Mouse (Mus musculus) heart, adult 2 months (tissue): ENCODE measurements around the gene 5730596B20Rik. TPM values are rescaled to one million over a fixed set of nuclear protein-coding genes. Genes with fewer than 3 reads are reported as not detected.

Experiments used
- DNase-seq, 2 experiments: peaks; one replicate each; pipeline ENCODE4 v3.0.0; 2021
- H3K27ac ChIP-seq: fragments of 200-600 bp; 2 replicates; pipeline ENCODE4 v1.8.1; 2022
- H3K27me3 ChIP-seq: fragments of 200-500 bp; 2 replicates; pipeline ENCODE4 v1.6.1; 2012; ENCODE audit warnings: mild to moderate bottlenecking, low read length, inconsistent platforms, mixed read lengths; ENCODE audit not compliant: control insufficient read depth, insufficient read depth
- H3K36me3 ChIP-seq: fragments of 200-500 bp; 2 replicates; pipeline ENCODE4 v1.6.1; 2012; ENCODE audit warnings: low read length, inconsistent platforms; ENCODE audit not compliant: control insufficient read depth, insufficient read depth
- H3K4me1 ChIP-seq: fragments of 200-500 bp; 2 replicates; pipeline ENCODE4 v1.6.1; 2011; ENCODE audit warnings: low read length; ENCODE audit not compliant: control insufficient read depth, insufficient read depth
- H3K4me3 ChIP-seq: fragments of 200-600 bp; 2 replicates; pipeline ENCODE4 v1.8.1; 2022
- H3K79me2 ChIP-seq: fragments of 200-500 bp; replicated peaks from 2 replicates; pipeline ENCODE4 v1.6.1; 2012; ENCODE audit warnings: mild to moderate bottlenecking, inconsistent platforms, low read length, moderate library complexity, mixed read lengths; ENCODE audit not compliant: control insufficient read depth, insufficient read depth
- H3K9ac ChIP-seq: fragments of 200-500 bp; 2 replicates; pipeline ENCODE4 v1.6.1; 2012; ENCODE audit warnings: low read depth, mild to moderate bottlenecking, control low read depth, inconsistent platforms, low read length, mixed read lengths
- CTCF ChIP-seq: fragments of 200-600 bp; IDR thresholded peaks from 2 replicates; pipeline ENCODE4 v1.8.1; 2022; ENCODE audit warnings: antibody characterized with exemption, mild to moderate bottlenecking, moderate library complexity
- EP300 ChIP-seq: fragments of 200-500 bp; IDR thresholded peaks from 2 replicates; pipeline ENCODE4 v1.6.1; 2011; ENCODE audit warnings: low read depth, low read length, control low read depth; ENCODE audit not compliant: insufficient read depth
- POLR2A ChIP-seq: fragments of 200-500 bp; IDR thresholded peaks from 2 replicates; pipeline ENCODE4 v1.6.1; 2011; ENCODE audit warnings: mild to moderate bottlenecking, low read depth, low read length, control low read depth; ENCODE audit not compliant: insufficient read depth
- WGBS: fragments of 180-500 bp; shearing (Covaris S2); methylation state at CpG from one replicate; pipeline ENCODE4 v1.1.7; 2018; 5-methylcytosine and 5-hydroxymethylcytosine counted together
- intact Hi-C: fragments of 180-260 bp; cut with DNase I; formaldehyde crosslinking; loops from one replicate; pipeline ENCODE4 v1.15.1; 2025
- polyA plus RNA-seq: library from polyadenylated mRNA; depleted of rRNA; stranded (reverse); fragments of >200 nt; gene quantifications from 2 replicates; pipeline ENCODE4 v1.2.3, GENCODE M21; 2012
- total RNA-seq, 2 experiments: library from RNA; stranded (reverse); gene quantifications; 2 replicates each; pipeline ENCODE4 v1.2.3; 2021

Gene 5730596B20Rik
- total and polyA plus RNA-seq, 3 experiments: not detected

DNA sequence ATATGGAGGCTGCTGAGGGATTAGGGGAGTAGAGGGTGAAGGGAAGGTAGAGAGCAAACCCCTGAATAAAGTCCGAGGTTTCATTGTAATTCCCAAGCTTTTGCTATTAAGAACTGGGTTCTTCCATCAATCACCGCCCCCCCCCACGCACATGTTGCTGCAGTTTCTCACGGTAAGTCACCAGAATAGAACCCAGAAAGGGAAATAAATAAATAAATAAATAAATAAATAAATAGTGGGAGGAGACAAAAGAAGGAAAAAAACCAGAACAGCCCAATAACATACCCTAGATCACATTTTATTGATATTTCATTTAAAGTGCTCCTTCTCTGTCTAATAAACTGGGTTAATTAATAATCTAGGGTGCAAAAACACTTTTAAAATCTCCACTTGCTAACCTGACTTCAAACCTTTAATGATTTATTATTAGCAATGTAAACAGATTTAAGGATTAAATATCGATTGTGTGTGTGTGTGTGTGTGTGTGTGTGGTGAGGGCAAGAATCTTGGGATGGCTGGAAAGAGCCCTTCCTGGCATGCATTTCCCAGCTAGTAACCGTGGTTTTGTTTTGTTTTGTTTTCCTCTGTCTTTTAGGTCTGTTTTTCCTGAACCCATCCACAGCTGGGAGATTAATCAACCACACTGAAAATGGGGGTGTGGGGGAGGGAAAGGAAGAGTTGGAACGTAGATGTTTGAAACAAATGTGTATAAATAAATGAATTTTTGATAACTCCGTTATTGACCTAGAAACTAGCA, 15.8 kb upstream of the 5730596B20Rik start:
- peak overlapping the region; percentile 47 for H3K27ac ChIP-seq
- intact Hi-C loops: loop anchor here (2.0 kb wide), 1 partner anchor 149 kb away; the partner anchor contains the start of gene Skap2
- no peak for DNase-seq
- peaks cover 15% of the 10 kb centered on the region for H3K27me3 ChIP-seq
- H3K4me3 ChIP-seq: no peak overlapping the region
- H3K4me1 ChIP-seq: no peaks in the 10 kb centered on the region
- H3K79me2 ChIP-seq: no peaks in the 10 kb centered on the region
- no peaks in the 10 kb centered on the region for H3K36me3 ChIP-seq
- no peak for TF ChIP-seq CTCF
- no peak for TF ChIP-seq POLR2A
- no peak for TF ChIP-seq EP300
- WGBS: 30% methylated on average over 8 of the region's 8 CpGs
- no peak overlapping the region for H3K9ac ChIP-seq

DNA sequence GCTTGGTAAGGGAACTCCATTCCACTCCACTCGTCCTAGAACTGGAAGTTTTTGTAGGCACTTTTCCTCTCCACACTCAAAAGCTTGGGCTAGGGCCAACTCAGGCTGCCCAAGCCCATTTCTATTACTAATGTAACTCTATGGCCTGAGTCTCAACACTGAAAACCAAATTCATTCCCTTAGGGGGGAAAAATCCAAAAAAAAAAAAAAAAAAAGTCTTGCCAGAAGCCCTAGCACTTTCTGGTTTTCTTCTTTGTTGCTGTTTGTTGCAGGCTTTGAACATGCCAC, 15.3 kb upstream of the 5730596B20Rik start:
- DNase-seq: no peak
- no peak overlapping the region for H3K9ac ChIP-seq
- H3K27ac ChIP-seq: no peak overlapping the region; the same call in 1 of the 2 replicates
- no peaks in the 10 kb centered on the region for H3K36me3 ChIP-seq
- H3K4me3 ChIP-seq: no peak overlapping the region
- no peaks in the 10 kb centered on the region for H3K79me2 ChIP-seq
- WGBS: 32% methylated on average over 1 of the region's 1 CpGs
- H3K4me1 ChIP-seq: no peaks in the 10 kb centered on the region
- no peak for TF ChIP-seq EP300
- TF ChIP-seq POLR2A: no peak
- no peak for TF ChIP-seq CTCF
- peaks cover 15% of the 10 kb centered on the region for H3K27me3 ChIP-seq
- intact Hi-C loops: loop anchor here (2.0 kb wide), 1 partner anchor 149 kb away; the partner anchor contains the start of gene Skap2

DNA sequence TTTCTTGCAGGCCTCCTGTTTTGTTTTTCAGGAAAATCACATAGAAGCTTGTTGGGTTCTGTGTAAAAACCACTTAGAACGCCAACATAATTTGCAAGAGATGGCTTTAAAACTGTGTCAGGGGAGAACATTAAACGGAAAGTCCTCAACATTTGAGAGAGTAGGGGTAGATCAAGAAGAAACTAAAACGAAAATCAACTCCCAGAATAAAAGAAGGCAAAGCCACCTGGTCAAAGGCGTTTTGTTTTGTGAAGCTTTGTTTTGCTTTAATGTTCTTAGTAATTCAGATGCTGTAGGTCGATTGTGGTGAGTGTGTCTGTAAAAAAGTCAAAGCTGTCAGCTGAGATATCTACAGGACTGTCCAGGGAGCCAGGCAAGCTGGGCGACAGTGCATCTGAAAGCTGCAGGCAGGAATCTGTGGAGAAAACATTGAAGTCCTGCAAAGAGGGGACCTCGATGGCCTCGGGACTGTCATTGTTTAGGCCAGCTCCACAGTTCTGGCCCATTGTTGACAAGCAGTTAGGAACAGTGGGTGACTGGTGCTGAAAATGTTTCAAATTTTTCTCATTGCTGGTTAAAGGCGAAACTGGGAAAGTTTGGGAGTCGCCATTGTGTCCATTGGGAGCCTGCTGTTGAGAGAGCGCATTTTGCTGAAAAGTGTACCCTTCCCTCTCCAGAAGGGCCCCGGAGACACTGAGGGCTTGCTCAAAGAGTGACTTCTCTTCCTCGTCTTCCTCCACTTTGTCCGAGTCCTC, 14.5 kb upstream of the 5730596B20Rik start:
- no peak for TF ChIP-seq POLR2A
- no peak for TF ChIP-seq EP300
- TF ChIP-seq CTCF: no peak
- DNase-seq: no peak
- H3K79me2 ChIP-seq: no peaks in the 10 kb centered on the region
- intact Hi-C loops: loop anchor here (2.0 kb wide), 1 partner anchor 150 kb away; the partner anchor contains the start of gene Skap2
- no peak overlapping the region for H3K9ac ChIP-seq
- H3K4me3 ChIP-seq: peak overlapping the region; percentile 39; the same call in 1 of the 2 replicates
- no peaks in the 10 kb centered on the region for H3K4me1 ChIP-seq
- peaks cover 16% of the 10 kb centered on the region for H3K27me3 ChIP-seq
- 25% methylated on average over 14 of the region's 14 CpGs for WGBS
- peak overlapping the region; percentile 45 for H3K27ac ChIP-seq
- H3K36me3 ChIP-seq: no peaks in the 10 kb centered on the region

DNA sequence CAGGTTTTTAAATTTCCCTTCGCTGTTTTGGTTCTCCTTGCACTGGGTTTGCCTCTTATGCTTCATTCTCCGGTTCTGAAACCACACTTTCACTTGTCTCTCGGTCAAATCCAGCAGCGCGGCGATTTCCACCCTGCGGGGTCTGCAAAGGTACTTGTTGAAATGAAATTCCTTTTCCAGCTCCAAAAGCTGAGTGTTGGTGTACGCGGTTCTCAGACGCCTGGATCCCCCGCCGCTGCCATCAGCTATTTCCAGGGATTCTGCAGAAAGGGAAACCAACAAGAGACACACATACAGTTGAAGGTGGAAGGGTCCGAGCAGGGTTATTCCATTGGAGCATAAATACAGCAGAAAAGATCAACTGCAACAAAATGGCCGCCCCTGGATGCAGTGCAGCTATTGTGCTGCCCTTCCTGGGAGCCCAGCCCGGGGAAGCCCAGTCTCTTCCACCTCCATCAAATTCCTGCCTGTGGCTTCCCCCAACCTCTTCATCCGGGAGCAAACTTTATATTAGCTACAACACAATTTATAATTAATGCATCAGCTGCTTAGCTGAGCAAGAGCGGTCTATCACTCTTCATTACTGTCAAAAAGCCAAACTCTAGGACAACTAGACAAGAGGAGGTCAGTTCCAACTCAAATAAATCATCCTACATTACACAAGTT, 13.8 kb upstream of the 5730596B20Rik start:
- Histone ChIP-seq H3K9ac (no peak overlapping the region), H3K27ac (peak overlapping the region; percentile 45), H3K79me2 (no peaks in the 10 kb centered on the region), H3K27me3 (peaks cover 12% of the 10 kb centered on the region), H3K4me3 (peak overlapping the region; percentile 39), H3K4me1 (no peaks in the 10 kb centered on the region), H3K36me3 (no peaks in the 10 kb centered on the region)
- TF ChIP-seq CTCF: no peak
- WGBS: 21% methylated on average over 17 of the region's 17 CpGs
- intact Hi-C loops: loop anchor here (2.0 kb wide), 1 partner anchor 151 kb away; the partner anchor contains the start of gene Skap2
- DNase-seq: no peak

DNA sequence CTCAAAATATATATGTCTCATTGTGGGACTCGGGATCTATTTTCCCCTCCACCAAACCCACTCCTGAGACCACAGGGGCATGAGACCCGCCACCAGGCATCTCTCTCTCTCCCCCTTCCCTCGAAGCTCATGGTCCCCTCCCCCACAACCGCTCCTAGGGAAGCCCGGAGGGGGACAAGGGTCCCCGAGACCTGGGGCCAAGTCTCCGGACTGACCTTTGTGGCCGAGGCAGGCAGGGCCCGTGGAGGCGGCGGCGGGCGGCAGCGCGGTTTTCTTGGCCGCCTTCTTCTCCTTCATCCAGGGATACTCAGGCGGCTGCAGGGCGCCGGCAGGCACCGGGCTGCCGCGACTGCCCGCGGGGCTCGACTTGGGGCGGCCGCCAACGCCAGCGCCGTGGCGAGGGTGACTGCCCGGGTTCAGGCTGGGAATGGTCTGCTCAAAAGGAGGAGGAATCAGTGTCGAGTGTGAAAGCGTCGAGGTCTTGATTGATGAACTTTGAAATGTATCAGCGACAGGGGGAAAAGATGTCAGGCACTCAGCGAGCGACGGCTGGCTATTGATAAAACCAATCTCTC, 13.2 kb upstream of the 5730596B20Rik start:
- Histone ChIP-seq H3K27me3 (peaks cover 15% of the 10 kb centered on the region), H3K4me1 (no peaks in the 10 kb centered on the region), H3K79me2 (no peaks in the 10 kb centered on the region), H3K4me3 (peak overlapping the region; percentile 39), H3K27ac (peak overlapping the region; percentile 45), H3K36me3 (no peaks in the 10 kb centered on the region), H3K9ac (peak overlapping the region; percentile 60)
- DNase-seq: no peak
- 2% methylated on average over 39 of the region's 39 CpGs for WGBS
- TF ChIP-seq POLR2A (no peak), CTCF (no peak), EP300 (no peak)
- intact Hi-C loops: no loop called here
